Mouse (Mus musculus) liver, postnatal 0 days (tissue): ENCODE results near the gene Hspb8. TPM values are rescaled to one million over a fixed set of nuclear protein-coding genes. Genes with fewer than 3 reads are reported as not detected.
A peak's percentile ranks its signal among the peaks of the same experiment; 100 is the strongest.
"Not testable (repeated sequence)": the region's sequence is repeated elsewhere in the genome, so short reads cannot be mapped to it uniquely, and the experiment has no call there.

Experiments used
- ATAC-seq: fragments of 200-750 bp; cut with Nextera tagmentation; 2 replicates; pipeline ENCODE4 v1.8.0; 2017; ENCODE audit warnings: mild to moderate bottlenecking, moderate library complexity
- DNase-seq: peaks from one replicate; pipeline ENCODE4 v3.0.0-alpha.2; 2016
- H3K27ac ChIP-seq: fragments of 300-500 bp; sonication (generic); 2 replicates; pipeline ENCODE4 v1.5.1; 2014; ENCODE audit warnings: antibody characterized with exemption, moderate library complexity, mild to moderate bottlenecking, low read depth
- H3K27me3 ChIP-seq: fragments of 300-500 bp; sonication (generic); 2 replicates; pipeline ENCODE4 v1.6.1; 2014; ENCODE audit warnings: low read length, control low read depth, mixed read lengths; ENCODE audit not compliant: insufficient read depth
- H3K36me3 ChIP-seq: fragments of 300-500 bp; sonication (generic); replicated peaks from 2 replicates; pipeline ENCODE4 v1.6.1; 2014; ENCODE audit warnings: mild to moderate bottlenecking, control low read depth, low read length, moderate library complexity, mixed read lengths; ENCODE audit not compliant: insufficient read depth
- H3K4me1 ChIP-seq: fragments of 300-500 bp; sonication (generic); 2 replicates; pipeline ENCODE4 v1.6.1; 2014; ENCODE audit warnings: antibody characterized with exemption, mild to moderate bottlenecking, control low read depth; ENCODE audit not compliant: insufficient read depth
- H3K4me2 ChIP-seq: fragments of 300-500 bp; sonication (generic); 2 replicates; pipeline ENCODE4 v1.6.1; 2014; ENCODE audit warnings: low read depth, mild to moderate bottlenecking, low read length, moderate library complexity, mixed read lengths
- H3K4me3 ChIP-seq: fragments of 300-500 bp; sonication (generic); 2 replicates; pipeline ENCODE4 v1.5.1; 2014; ENCODE audit warnings: low read depth, low read length
- H3K9ac ChIP-seq: fragments of 300-500 bp; sonication (generic); replicated peaks from 2 replicates; pipeline ENCODE4 v1.6.1; 2014; ENCODE audit warnings: mild to moderate bottlenecking, moderate library complexity
- H3K9me3 ChIP-seq: fragments of 300-500 bp; sonication (generic); 2 replicates; pipeline ENCODE4 v1.6.1; 2016; ENCODE audit warnings: mild to moderate bottlenecking, control low read depth, low read length, mixed read lengths
- CTCF ChIP-seq: sonication (generic); IDR thresholded peaks from 2 replicates; pipeline ENCODE4 v1.5.1; 2016; ENCODE audit warnings: antibody characterized with exemption, low read depth
- EP300 ChIP-seq: IDR thresholded peaks from 2 replicates; pipeline ENCODE4 v1.6.1; 2016; ENCODE audit warnings: antibody characterized with exemption, low read depth, mild to moderate bottlenecking
- WGBS: fragments of 180-500 bp; shearing (Covaris S2); extraction: QIAGEN DNeasy Blood & Tissue Kit; methylation state at CpG from one replicate; pipeline ENCODE4 v1.1.7; 2014; ENCODE audit not compliant: insufficient replicate concordance; 5-methylcytosine and 5-hydroxymethylcytosine counted together
- polyA plus RNA-seq: library from polyadenylated mRNA; unstranded; fragments of >200 nt; fragmentation: Nextera tagmentation; extraction: Ambion mirVana; gene quantifications from 2 replicates; pipeline ENCODE4 v1.2.1, GENCODE M21; 2015

Gene Hspb8
- polyA plus RNA-seq, 1 experiment from 2014 or later, result 9.1 TPM

DNA sequence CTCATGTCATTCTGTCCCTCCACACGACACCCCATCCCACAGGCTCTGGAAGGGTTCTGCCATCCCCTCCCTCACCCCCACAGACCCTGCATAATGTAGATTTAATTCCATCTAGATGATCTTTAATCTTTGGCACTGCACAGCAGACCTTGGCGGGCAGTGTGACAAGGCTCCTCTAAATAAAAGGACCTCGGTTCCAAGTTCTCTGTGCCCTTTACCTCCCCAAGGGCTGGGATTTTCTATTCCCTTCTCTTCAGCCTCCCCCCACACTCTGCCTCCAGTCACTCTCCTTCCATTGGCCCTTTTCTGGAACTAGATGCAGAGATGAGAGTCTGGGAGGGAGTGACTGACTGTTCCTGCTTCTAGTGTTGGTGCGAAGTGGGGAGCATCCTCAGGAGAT lies 33.3 kb downstream of the Hspb8 start:
- H3K4me3 ChIP-seq, result no peak overlapping the region
- no peaks in the 10 kb centered on the region for H3K27me3 ChIP-seq
- no peaks in the 10 kb centered on the region for H3K4me1 ChIP-seq
- no peaks in the 10 kb centered on the region for H3K9me3 ChIP-seq
- 73% methylated on average over 4 of the region's 4 CpGs for WGBS
- no peaks in the 10 kb centered on the region for H3K36me3 ChIP-seq
- H3K4me2 ChIP-seq, result no peak overlapping the region
- no peak for DNase-seq
- TF ChIP-seq EP300, result no peak
- TF ChIP-seq CTCF, result no peak
- H3K9ac ChIP-seq, result no peak overlapping the region
- ATAC-seq, result no peak
- no peak overlapping the region for H3K27ac ChIP-seq

GRCm38 (mm10) chr5:116387302-116387935 lies 35.2 kb downstream of the Hspb8 start:
- WGBS, result 63% methylated on average over 9 of the region's 9 CpGs
- ATAC-seq, result no peak

DNA sequence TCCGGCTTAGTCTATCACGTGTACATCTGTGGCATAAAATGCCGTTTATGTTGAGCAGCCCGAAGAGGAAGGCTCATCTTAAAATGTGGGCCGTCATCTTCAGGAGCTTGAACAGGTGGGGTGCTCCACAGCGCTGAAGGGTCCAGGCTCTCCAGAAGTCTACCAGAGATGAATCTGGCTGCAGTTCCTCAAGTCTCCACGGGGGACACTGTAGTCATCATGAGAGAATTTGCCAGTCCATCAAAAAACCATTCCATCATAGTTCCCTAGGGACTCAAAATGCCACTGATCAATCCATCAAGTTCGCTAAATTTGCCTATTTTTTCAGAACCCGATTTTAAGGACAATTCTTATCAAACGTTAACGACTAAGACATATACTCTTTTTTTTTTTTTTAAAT lies 36.6 kb downstream of the Hspb8 start:
- 34% methylated on average over 11 of the region's 11 CpGs for WGBS
- H3K9me3 ChIP-seq, result no peaks in the 10 kb centered on the region
- ATAC-seq (no peak), DNase-seq (peak; percentile 48)
- no peaks in the 10 kb centered on the region for H3K27me3 ChIP-seq
- no peak overlapping the region for H3K9ac ChIP-seq
- TF ChIP-seq EP300 (no peak), CTCF (peak; percentile 70)
- no peak overlapping the region for H3K4me2 ChIP-seq
- H3K36me3 ChIP-seq, result no peaks in the 10 kb centered on the region
- H3K4me1 ChIP-seq, result no peaks in the 10 kb centered on the region
- H3K27ac ChIP-seq, result no peak overlapping the region
- H3K4me3 ChIP-seq, result no peak overlapping the region

More at GRCm38 (mm10) chr5:116387302-116387935, 35.2 kb downstream of the Hspb8 start:
- no peak for TF ChIP-seq CTCF
- TF ChIP-seq EP300, result no peak
- Histone ChIP-seq H3K4me3 (no peak overlapping the region), H3K27me3 (no peaks in the 10 kb centered on the region), H3K27ac (no peak overlapping the region), H3K4me1 (no peaks in the 10 kb centered on the region), H3K9ac (no peak overlapping the region), H3K36me3 (no peaks in the 10 kb centered on the region), H3K9me3 (no peaks in the 10 kb centered on the region), H3K4me2 (no peak overlapping the region)
- DNase-seq, result no peak

GRCm38 (mm10) chr5:116382646-116383045 lies 40.0 kb downstream of the Hspb8 start:
- H3K27ac ChIP-seq, H3K4me3 ChIP-seq, ATAC-seq, H3K4me2 ChIP-seq, H3K9me3 ChIP-seq, H3K36me3 ChIP-seq, DNase-seq, H3K4me1 ChIP-seq, H3K27me3 ChIP-seq, H3K9ac ChIP-seq: not testable (repeated sequence)
- WGBS, result 86% methylated on average over 7 of the region's 7 CpGs

DNA sequence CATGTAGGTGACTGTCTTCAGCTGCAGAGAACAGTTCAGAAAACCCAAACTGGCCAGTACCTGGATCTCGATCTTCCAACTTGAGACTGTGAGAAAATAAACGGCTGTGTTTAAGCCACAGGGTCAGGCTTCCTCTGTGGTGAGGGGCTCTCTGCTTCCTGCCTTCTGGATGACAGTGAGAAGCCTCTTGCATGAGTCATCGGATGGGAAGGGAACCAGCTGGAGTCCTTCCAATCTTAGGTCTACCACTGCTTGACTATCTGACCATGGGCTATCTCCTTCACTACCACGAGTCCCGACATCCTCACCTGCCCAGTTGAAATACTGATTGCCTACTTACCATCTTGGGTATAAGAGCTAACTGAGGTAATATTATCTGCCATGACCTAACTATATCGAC lies 40.9 kb downstream of the Hspb8 start:
- Histone ChIP-seq H3K27me3 (no peaks in the 10 kb centered on the region), H3K36me3 (no peaks in the 10 kb centered on the region), H3K9ac (no peak overlapping the region), H3K4me1 (no peaks in the 10 kb centered on the region), H3K4me2 (no peak overlapping the region), H3K27ac (no peak overlapping the region), H3K9me3 (no peaks in the 10 kb centered on the region), H3K4me3 (no peak overlapping the region)
- DNase-seq, result no peak
- WGBS, result 44% methylated on average over 6 of the region's 6 CpGs
- no peak for ATAC-seq
- TF ChIP-seq EP300, result no peak
- TF ChIP-seq CTCF, result no peak

DNA sequence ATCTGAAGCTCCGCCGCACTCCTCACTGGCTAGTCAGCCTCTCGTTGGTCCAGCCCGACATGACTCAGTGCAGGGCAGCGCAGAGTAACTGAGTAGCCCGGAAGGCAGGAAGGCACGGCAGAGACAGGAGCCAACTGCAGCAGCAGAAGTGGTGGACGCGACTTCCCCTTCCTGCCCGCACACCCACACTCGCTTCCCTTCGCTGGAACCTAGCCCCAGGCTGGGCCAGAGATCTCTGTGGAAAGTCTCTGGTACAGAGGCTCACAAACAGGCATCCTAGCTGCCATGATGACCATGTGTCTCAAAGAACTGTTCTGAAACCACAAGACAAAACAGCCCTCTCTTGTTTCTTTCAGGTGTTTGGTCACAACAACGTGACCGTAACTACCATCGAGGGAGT lies 41.4 kb downstream of the Hspb8 start:
- 34% methylated on average over 15 of the region's 15 CpGs for WGBS
- Histone ChIP-seq H3K4me1 (no peaks in the 10 kb centered on the region), H3K4me2 (no peak overlapping the region), H3K4me3 (no peak overlapping the region), H3K27ac (no peak overlapping the region), H3K9me3 (no peaks in the 10 kb centered on the region), H3K36me3 (no peaks in the 10 kb centered on the region), H3K27me3 (no peaks in the 10 kb centered on the region), H3K9ac (no peak overlapping the region)
- DNase-seq, result no peak
- no peak for ATAC-seq
- no peak for TF ChIP-seq EP300
- TF ChIP-seq CTCF, result no peak

GRCm38 (mm10) chr5:116380384-116380783 lies 42.3 kb downstream of the Hspb8 start:
- H3K4me3 ChIP-seq, result no peak overlapping the region
- H3K4me1 ChIP-seq, result no peaks in the 10 kb centered on the region
- no peak overlapping the region for H3K4me2 ChIP-seq
- H3K27me3 ChIP-seq, result no peaks in the 10 kb centered on the region
- 43% methylated on average over 7 of the region's 7 CpGs for WGBS
- DNase-seq (no peak), ATAC-seq (no peak)
- H3K27ac ChIP-seq, result no peak overlapping the region
- H3K36me3 ChIP-seq, result no peaks in the 10 kb centered on the region
- no peaks in the 10 kb centered on the region for H3K9me3 ChIP-seq
- TF ChIP-seq CTCF (no peak), EP300 (no peak)
- H3K9ac ChIP-seq, result no peak overlapping the region
